Mouse (Mus musculus) spleen, adult 2 months (tissue): ENCODE measurements at regions not wholly inside any gene's neighbourhood (a gene's known extent, or its start where the extent isn't known, plus 50 kb on each side); places are given as distances from the start of the nearest gene placed in this dataset.

ENCODE experiments used
- CTCF ChIP-seq: fragments of 200-500 bp; IDR thresholded peaks from 2 replicates; pipeline ENCODE4 v1.5.1; 2011; ENCODE audit warnings: mild to moderate bottlenecking, inconsistent platforms; ENCODE audit not compliant: insufficient read depth, insufficient read length, insufficient replicate concordance; ENCODE audit errors: extremely low read depth
- POLR2A ChIP-seq: fragments of 200-500 bp; IDR thresholded peaks from 2 replicates; pipeline ENCODE4 v1.6.1; 2011; ENCODE audit warnings: low read depth, low read length, inconsistent platforms

DNA sequence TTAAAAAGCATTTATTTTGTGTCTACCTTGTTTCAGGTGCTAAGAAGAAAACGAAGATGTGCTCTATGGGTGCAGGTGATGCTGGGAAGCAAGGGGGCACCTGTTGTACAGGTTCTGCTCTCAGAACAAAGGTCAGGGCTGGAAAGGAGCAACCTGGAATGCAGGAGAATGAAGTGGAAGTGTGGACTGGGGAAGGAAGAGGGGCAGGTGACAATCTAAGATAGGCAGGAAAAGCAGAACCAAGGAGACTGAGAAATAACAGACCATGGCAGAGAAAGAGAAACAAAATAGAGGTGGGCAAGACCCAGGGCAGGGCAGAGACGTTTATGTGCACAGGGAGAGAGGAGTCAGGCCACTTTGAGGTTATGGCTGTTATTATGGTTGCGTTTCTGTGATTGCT, 60.6 kb downstream of the 4930426L09Rik start:
- TF ChIP-seq POLR2A (no peak), CTCF (no peak)
